ENCODE assay signal across 8 mouse cellular contexts in the genomic region with DNA sequence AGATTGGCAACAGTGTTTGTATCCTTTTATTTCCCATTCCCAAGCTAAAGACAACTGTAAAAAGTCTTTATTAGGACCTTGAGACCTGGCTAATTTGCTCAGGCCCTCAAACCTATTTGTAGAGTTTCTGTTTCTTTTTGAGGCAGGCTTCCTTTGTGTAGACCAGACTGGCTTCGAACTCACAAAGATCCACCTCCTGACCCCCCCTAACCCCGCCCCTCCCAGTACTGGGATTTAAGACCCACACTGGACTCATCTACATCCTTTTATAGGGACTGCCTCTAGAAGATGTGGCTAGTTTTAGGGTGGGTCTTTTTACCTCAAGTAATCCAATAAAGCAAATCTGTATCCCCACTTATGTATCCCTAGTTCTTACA. TPM values are rescaled to one million over a fixed set of nuclear protein-coding genes. Genes with fewer than 3 reads are reported as not detected.
A peak's percentile ranks its signal among the peaks of the same experiment; 100 is the strongest.
DNase-seq lines count a peak whose midpoint lies in the region; ATAC-seq lines count a peak whose summit lies in the region.

No protein-coding gene starts in this region.

- 20% methylated on average over 2 of the region's 2 CpGs for WGBS in lung, embryonic 16.5 days
- WGBS in limb, embryonic 13.5 days = 26% methylated on average over 2 of the region's 2 CpGs
- 26% methylated on average over 2 of the region's 2 CpGs for WGBS in stomach, embryonic 14.5 days

- H3K4me3 ChIP-seq in lung, embryonic 16.5 days (ENCODE audit: low read length) = peak overlapping the region; percentile 98
- H3K4me3 ChIP-seq in erythroblast, embryonic 14.5 days (replicated peaks) = peak overlapping the region; percentile 98
- H3K4me3 ChIP-seq in limb, embryonic 13.5 days = peak overlapping the region; percentile 74
- H3K4me3 ChIP-seq in stomach, embryonic 14.5 days (ENCODE audit: low read depth, low read length) = peak overlapping the region; percentile 71

- peaks cover 16% of the 10 kb centered on the region for H3K36me3 ChIP-seq in lung, embryonic 16.5 days (ENCODE audit: control insufficient read depth, insufficient read depth, low read length)
- peaks cover 38% of the 10 kb centered on the region for H3K36me3 ChIP-seq in erythroblast, embryonic 14.5 days (ENCODE audit: control insufficient read depth)
- H3K36me3 ChIP-seq in limb, embryonic 13.5 days = peaks cover 29% of the 10 kb centered on the region
- peaks cover 29% of the 10 kb centered on the region for H3K36me3 ChIP-seq in stomach, embryonic 14.5 days (ENCODE audit: control insufficient read depth, insufficient read depth, low read length)

- ATAC-seq in lung, embryonic 16.5 days (ENCODE audit: low read depth) = no peak
- ATAC-seq in limb, embryonic 13.5 days (ENCODE audit: low FRiP score, low read depth) = peak; percentile 1; the same call in 1 of the 2 replicates
- no peak for ATAC-seq in stomach, embryonic 14.5 days (ENCODE audit: insufficient number of reproducible peaks, insufficient read depth, low FRiP score, low read depth)
- ATAC-seq in frontal cortex, adult (ENCODE audit: low TSS enrichment) = no peak

- peak overlapping the region; percentile 50 for H3K9ac ChIP-seq in lung, embryonic 16.5 days (ENCODE audit: low read length)
- H3K9ac ChIP-seq in limb, embryonic 13.5 days = no peak overlapping the region
- no peak overlapping the region for H3K9ac ChIP-seq in stomach, embryonic 14.5 days (replicated peaks; ENCODE audit: low read depth, low read length)

- H3K9me3 ChIP-seq in lung, embryonic 16.5 days (ENCODE audit: control insufficient read depth, low read length) = no peaks in the 10 kb centered on the region
- no peaks in the 10 kb centered on the region for H3K9me3 ChIP-seq in erythroblast, embryonic 14.5 days (ENCODE audit: control insufficient read depth, low read length)
- H3K9me3 ChIP-seq in limb, embryonic 13.5 days = no peaks in the 10 kb centered on the region
- no peaks in the 10 kb centered on the region for H3K9me3 ChIP-seq in stomach, embryonic 14.5 days (ENCODE audit: control insufficient read depth, low read depth, low read length)

- H3K4me2 ChIP-seq in lung, embryonic 16.5 days (ENCODE audit: low read depth, low read length) = peak overlapping the region; percentile 65
- H3K4me2 ChIP-seq in limb, embryonic 13.5 days (replicated peaks) = peak overlapping the region; percentile 56
- H3K4me2 ChIP-seq in stomach, embryonic 14.5 days (replicated peaks; ENCODE audit: low read depth, low read length) = peak overlapping the region; percentile 29

- H3K27me3 ChIP-seq in lung, embryonic 16.5 days (ENCODE audit: control insufficient read depth, insufficient read depth, low read depth, low read length) = no peaks in the 10 kb centered on the region
- peaks cover 12% of the 10 kb centered on the region for H3K27me3 ChIP-seq in erythroblast, embryonic 14.5 days (ENCODE audit: control insufficient read depth)
- H3K27me3 ChIP-seq in limb, embryonic 13.5 days = peaks cover 19% of the 10 kb centered on the region
- H3K27me3 ChIP-seq in stomach, embryonic 14.5 days (ENCODE audit: control insufficient read depth, insufficient read depth, low read length) = no peaks in the 10 kb centered on the region

- H3K4me1 ChIP-seq in lung, embryonic 16.5 days (replicated peaks; ENCODE audit: control insufficient read depth, insufficient read depth, low read length) = peaks cover 25% of the 10 kb centered on the region
- peaks cover 44% of the 10 kb centered on the region for H3K4me1 ChIP-seq in erythroblast, embryonic 14.5 days (ENCODE audit: control insufficient read depth)
- peaks cover 27% of the 10 kb centered on the region for H3K4me1 ChIP-seq in limb, embryonic 13.5 days
- peaks cover 12% of the 10 kb centered on the region; the same call in 1 of the 2 replicates for H3K4me1 ChIP-seq in stomach, embryonic 14.5 days (ENCODE audit: control insufficient read depth, insufficient read depth, low read length)

- peak overlapping the region; percentile 70; the same call in 1 of the 2 replicates for H3K27ac ChIP-seq in lung, embryonic 16.5 days (ENCODE audit: low read length)
- peak overlapping the region; percentile 58; the same call in 1 of the 2 replicates for H3K27ac ChIP-seq in limb, embryonic 13.5 days
- no peak overlapping the region; the same call in 1 of the 2 replicates for H3K27ac ChIP-seq in stomach, embryonic 14.5 days (ENCODE audit: low read length)

- no peak for DNase-seq in lung, adult 18-20 months
- DNase-seq in urinary bladder, postnatal 36 days (ENCODE audit: low spot score in 2 of 2) = no peak
- DNase-seq in kidney, adult 18-20 months = no peak

RNA-seq across cellular contexts. Expression of gene Chtop, which starts 0.4 kb away (rescaled TPM):
- 118 and 125 TPM in 2 replicates for polyA plus RNA-seq in lung, embryonic 16.5 days (2015; fragmentation: Nextera tagmentation; extraction: Ambion mirVana)
- polyA plus RNA-seq in erythroblast, embryonic 14.5 days (2012) = 7.2 and 8.0 TPM in 2 replicates
- polyA plus RNA-seq in limb, embryonic 13.5 days (2015; fragmentation: Nextera tagmentation; extraction: Ambion mirVana) = 186 and 187 TPM in 2 replicates
- 97.4 and 98.2 TPM in 2 replicates for polyA plus RNA-seq in stomach, embryonic 14.5 days (2014; fragmentation: Nextera tagmentation; extraction: Ambion mirVana)

RNA-seq across cellular contexts. Expression of gene S100a1, which starts 4.5 kb away (rescaled TPM):
- polyA plus RNA-seq in lung, embryonic 16.5 days (2015; fragmentation: Nextera tagmentation; extraction: Ambion mirVana) = 59.3 and 73.2 TPM in 2 replicates
- polyA plus RNA-seq in erythroblast, embryonic 14.5 days (2012) = 0.15 and 0.23 TPM in 2 replicates
- polyA plus RNA-seq in limb, embryonic 13.5 days (2015; fragmentation: Nextera tagmentation; extraction: Ambion mirVana) = 14.2 and 15.0 TPM in 2 replicates
- polyA plus RNA-seq in stomach, embryonic 14.5 days (2014; fragmentation: Nextera tagmentation; extraction: Ambion mirVana) = 46.8 and 48.5 TPM in 2 replicates

RNA-seq across cellular contexts. Expression of gene S100a13, which starts 4.5 kb away (rescaled TPM):
- polyA plus RNA-seq in lung, embryonic 16.5 days (2015; fragmentation: Nextera tagmentation; extraction: Ambion mirVana) = 59.1 and 63.3 TPM in 2 replicates
- polyA plus RNA-seq in erythroblast, embryonic 14.5 days (2012) = 0.67 and 0.76 TPM in 2 replicates
- 26.7 and 30.8 TPM in 2 replicates for polyA plus RNA-seq in limb, embryonic 13.5 days (2015; fragmentation: Nextera tagmentation; extraction: Ambion mirVana)
- 31.2 and 33.5 TPM in 2 replicates for polyA plus RNA-seq in stomach, embryonic 14.5 days (2014; fragmentation: Nextera tagmentation; extraction: Ambion mirVana)

RNA-seq across cellular contexts. Expression of gene S100a14, which starts 16.9 kb away (rescaled TPM):
- polyA plus RNA-seq in lung, embryonic 16.5 days (2015; fragmentation: Nextera tagmentation; extraction: Ambion mirVana) = 11.7 and 16.4 TPM in 2 replicates
- polyA plus RNA-seq in erythroblast, embryonic 14.5 days (2012) = not detected in 2 replicates
- polyA plus RNA-seq in limb, embryonic 13.5 days (2015; fragmentation: Nextera tagmentation; extraction: Ambion mirVana) = 9.4 and 9.9 TPM in 2 replicates
- polyA plus RNA-seq in stomach, embryonic 14.5 days (2014; fragmentation: Nextera tagmentation; extraction: Ambion mirVana) = 14.0 and 17.0 TPM in 2 replicates

RNA-seq across cellular contexts. Expression of gene Snapin, which starts 18.9 kb away (rescaled TPM):
- 86.4 and 88.5 TPM in 2 replicates for polyA plus RNA-seq in lung, embryonic 16.5 days (2015; fragmentation: Nextera tagmentation; extraction: Ambion mirVana)
- 0.11 and 0.14 TPM in 2 replicates for polyA plus RNA-seq in erythroblast, embryonic 14.5 days (2012)
- 83.1 and 85.4 TPM in 2 replicates for polyA plus RNA-seq in limb, embryonic 13.5 days (2015; fragmentation: Nextera tagmentation; extraction: Ambion mirVana)
- 81.2 and 88.0 TPM in 2 replicates for polyA plus RNA-seq in stomach, embryonic 14.5 days (2014; fragmentation: Nextera tagmentation; extraction: Ambion mirVana)

Comparison
In these comparisons a context has a peak if more than half of its experiments do, and no peak if none do; other contexts are left out.
1. RNA of gene Chtop, which starts 0.4 kb away (polyA plus RNA-seq): 186 to 187 TPM in limb, embryonic 13.5 days, 118 to 125 TPM in lung, embryonic 16.5 days and 97.4 to 98.2 TPM in stomach, embryonic 14.5 days; 7.2 to 8.0 TPM in erythroblast, embryonic 14.5 days; every median in the first group is over 10 times any median in the second.
2. RNA of gene S100a1, which starts 4.5 kb away (polyA plus RNA-seq): 59.3 to 73.2 TPM in lung, embryonic 16.5 days, 46.8 to 48.5 TPM in stomach, embryonic 14.5 days and 14.2 to 15.0 TPM in limb, embryonic 13.5 days; 0.15 to 0.23 TPM in erythroblast, embryonic 14.5 days; every median in the first group is over 10 times any median in the second.
3. RNA of gene S100a13, which starts 4.5 kb away (polyA plus RNA-seq): 59.1 to 63.3 TPM in lung, embryonic 16.5 days, 31.2 to 33.5 TPM in stomach, embryonic 14.5 days and 26.7 to 30.8 TPM in limb, embryonic 13.5 days; 0.67 to 0.76 TPM in erythroblast, embryonic 14.5 days; every median in the first group is over 10 times any median in the second.
4. Peak in every context shown above with its lines, with median percentiles within 50 percentile points of each other: H3K4me2 ChIP-seq and H3K4me3 ChIP-seq.